In the genomic region with DNA sequence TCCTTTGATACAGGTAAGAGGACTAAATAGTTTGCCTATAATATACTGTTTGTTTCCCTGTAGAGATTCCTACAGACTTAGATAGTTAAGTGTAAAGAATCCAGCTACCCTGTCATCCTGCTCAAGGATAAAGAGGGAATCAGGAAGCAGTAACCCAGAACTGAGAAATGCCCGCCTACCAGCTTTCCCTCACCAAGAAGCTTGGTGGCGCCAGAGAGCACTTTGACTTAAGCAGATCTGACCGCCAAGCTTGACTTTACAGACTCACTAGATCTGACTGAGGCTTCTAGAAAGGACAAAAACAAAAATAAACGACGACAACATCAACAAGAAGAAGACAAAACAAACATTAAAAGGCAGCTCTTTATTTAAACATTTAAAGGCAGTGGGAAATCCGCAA, we compare ENCODE assay signal across 8 mouse cellular contexts. TPM values are rescaled to one million over a fixed set of nuclear protein-coding genes. Genes with fewer than 3 reads are reported as not detected.
DNase-seq lines count a peak whose midpoint lies in the region; ATAC-seq lines count a peak whose summit lies in the region.

No protein-coding gene starts in this region.

- no peaks in the 10 kb centered on the region for H3K9me3 ChIP-seq in forebrain, embryonic 11.5 days (ENCODE audit: control insufficient read depth, low read length)
- no peaks in the 10 kb centered on the region for H3K9me3 ChIP-seq in forebrain, embryonic 12.5 days
- H3K9me3 ChIP-seq in intestine, embryonic 14.5 days (ENCODE audit: control insufficient read depth, low read length) = no peaks in the 10 kb centered on the region
- no peaks in the 10 kb centered on the region for H3K9me3 ChIP-seq in midbrain, embryonic 15.5 days

- H3K4me1 ChIP-seq in forebrain, embryonic 11.5 days (replicated peaks; ENCODE audit: control insufficient read depth, insufficient read depth, low read length) = no peaks in the 10 kb centered on the region
- peaks cover 6% of the 10 kb centered on the region for H3K4me1 ChIP-seq in forebrain, embryonic 12.5 days
- H3K4me1 ChIP-seq in intestine, embryonic 14.5 days (replicated peaks; ENCODE audit: control insufficient read depth, insufficient read depth, low read length) = no peaks in the 10 kb centered on the region
- no peaks in the 10 kb centered on the region for H3K4me1 ChIP-seq in midbrain, embryonic 15.5 days

- no peaks in the 10 kb centered on the region; the same call in 1 of the 2 replicates for H3K27me3 ChIP-seq in forebrain, embryonic 11.5 days (ENCODE audit: control insufficient read depth, insufficient read depth, low read length)
- H3K27me3 ChIP-seq in forebrain, embryonic 12.5 days = peaks cover 18% of the 10 kb centered on the region
- peaks cover 12% of the 10 kb centered on the region; the same call in 1 of the 2 replicates for H3K27me3 ChIP-seq in intestine, embryonic 14.5 days (replicated peaks; ENCODE audit: control insufficient read depth, insufficient read depth, low read length)
- H3K27me3 ChIP-seq in midbrain, embryonic 15.5 days (replicated peaks) = 0 out of 2 replicates have a peak, but pooled peaks cover 9% of the 10 kb centered on the region

- no peak overlapping the region for H3K4me2 ChIP-seq in forebrain, embryonic 11.5 days (ENCODE audit: low read depth, low read length, severe bottlenecking)
- no peak overlapping the region for H3K4me2 ChIP-seq in forebrain, embryonic 12.5 days
- no peak overlapping the region for H3K4me2 ChIP-seq in intestine, embryonic 14.5 days (ENCODE audit: low read length)
- no peak overlapping the region for H3K4me2 ChIP-seq in midbrain, embryonic 15.5 days

- no peak overlapping the region for H3K4me3 ChIP-seq in forebrain, embryonic 11.5 days (ENCODE audit: low read depth, low read length)
- no peak overlapping the region for H3K4me3 ChIP-seq in forebrain, embryonic 12.5 days (replicated peaks)
- no peak overlapping the region for H3K4me3 ChIP-seq in intestine, embryonic 14.5 days (ENCODE audit: low read depth, low read length)
- H3K4me3 ChIP-seq in midbrain, embryonic 15.5 days = no peak overlapping the region

- WGBS in forebrain, embryonic 11.5 days = 5% methylated on average over 6 of the region's 6 CpGs
- WGBS in forebrain, embryonic 12.5 days = 4% methylated on average over 6 of the region's 6 CpGs
- WGBS in intestine, embryonic 14.5 days = 9% methylated on average over 6 of the region's 6 CpGs
- WGBS in midbrain, embryonic 15.5 days = 6% methylated on average over 6 of the region's 6 CpGs

- H3K36me3 ChIP-seq in forebrain, embryonic 11.5 days (ENCODE audit: control insufficient read depth, insufficient read depth, low read length) = no peaks in the 10 kb centered on the region
- H3K36me3 ChIP-seq in forebrain, embryonic 12.5 days (replicated peaks) = no peaks in the 10 kb centered on the region
- H3K36me3 ChIP-seq in intestine, embryonic 14.5 days (ENCODE audit: control insufficient read depth, insufficient read depth, low read length) = no peaks in the 10 kb centered on the region
- H3K36me3 ChIP-seq in midbrain, embryonic 15.5 days (replicated peaks) = no peaks in the 10 kb centered on the region

- peak; percentile 31; the same call in 1 of the 2 replicates for ATAC-seq in forebrain, embryonic 11.5 days (replicated peaks; ENCODE audit: low FRiP score)
- no peak; the same call in 1 of the 2 replicates for ATAC-seq in forebrain, embryonic 12.5 days (ENCODE audit: low FRiP score)
- ATAC-seq in intestine, embryonic 14.5 days (replicated peaks; ENCODE audit: low FRiP score, low TSS enrichment, low read depth) = no peak
- peak; percentile 58 for ATAC-seq in midbrain, embryonic 15.5 days (replicated peaks)

- no peak overlapping the region for H3K27ac ChIP-seq in forebrain, embryonic 11.5 days (ENCODE audit: low read depth, low read length)
- no peak overlapping the region for H3K27ac ChIP-seq in forebrain, embryonic 12.5 days
- no peak overlapping the region for H3K27ac ChIP-seq in intestine, embryonic 14.5 days (ENCODE audit: low read depth)
- H3K27ac ChIP-seq in midbrain, embryonic 15.5 days = no peak overlapping the region

- H3K9ac ChIP-seq in forebrain, embryonic 11.5 days (ENCODE audit: low read length) = no peak overlapping the region
- H3K9ac ChIP-seq in forebrain, embryonic 12.5 days = no peak overlapping the region
- H3K9ac ChIP-seq in intestine, embryonic 14.5 days (ENCODE audit: low read length) = no peak overlapping the region
- no peak overlapping the region for H3K9ac ChIP-seq in midbrain, embryonic 15.5 days

- peak; percentile 71 for DNase-seq in forebrain, embryonic 11.5 days (ENCODE audit: low spot score)
- peak; percentile 4 for DNase-seq in cerebellum, adult 9-11 months
- DNase-seq in gastrocnemius, adult 18-20 months (ENCODE audit: low spot score) = peak; percentile 71
- peak; percentile 71 for DNase-seq in intestine, embryonic 14.5 days (ENCODE audit: low spot score)
- DNase-seq in left cerebral cortex, adult 8-10 months (ENCODE audit: low spot score in 2 of 2) = peak; percentile 12
- peak; percentile 13 to 62 for DNase-seq in urinary bladder, postnatal 36 days (ENCODE audit: low spot score in 2 of 2)

RNA-seq across cellular contexts. Expression of a gene that starts 56.5 kb away (rescaled TPM):
- 14.2 and 15.2 TPM in 2 replicates for polyA plus RNA-seq in forebrain, embryonic 11.5 days (2014; fragmentation: Nextera tagmentation; extraction: Ambion mirVana)
- polyA plus RNA-seq in forebrain, embryonic 12.5 days (2016; fragmentation: Nextera tagmentation; extraction: Ambion mirVana) = 9.0 and 9.7 TPM in 2 replicates
- 1 to 10 TPM; 4.3 to 5.5 TPM for total RNA-seq in gastrocnemius, adult 18-20 months (2021)
- polyA plus RNA-seq in intestine, embryonic 14.5 days (2014; fragmentation: Nextera tagmentation; extraction: Ambion mirVana) = 1.2 TPM in 2 replicates
- total RNA-seq in left cerebral cortex, adult 8-10 months (2022) = 10 to 100 TPM in 3 of 4 experiments, 1 to 10 TPM in 1; 9.6 to 17.7 (median 13.8) TPM
- polyA plus RNA-seq in midbrain, embryonic 15.5 days (2015; fragmentation: Nextera tagmentation; extraction: Ambion mirVana) = 2.0 and 3.2 TPM in 2 replicates

Comparison
In these comparisons a context has a peak if more than half of its experiments do, and no peak if none do; other contexts are left out.
1. ATAC-seq: peak in forebrain, embryonic 11.5 days (single experiment) and midbrain, embryonic 15.5 days (single experiment); none in forebrain, embryonic 12.5 days (single experiment) and intestine, embryonic 14.5 days (single experiment).
2. DNase-seq: peak in every context shown above with its lines; median percentile 71 in forebrain, embryonic 11.5 days; 71 in gastrocnemius, adult 18-20 months; 71 in intestine, embryonic 14.5 days; 38 in urinary bladder, postnatal 36 days; 12 in left cerebral cortex, adult 8-10 months; 4 in cerebellum, adult 9-11 months.